Comparison of ENCODE assay signal across 7 mouse cellular contexts in genomic region chr11:4080219-4080618, GRCm38 (mm10). TPM values are rescaled to one million over a fixed set of nuclear protein-coding genes. Genes with fewer than 3 reads are reported as not detected.
DNase-seq lines count a peak whose midpoint lies in the region; ATAC-seq lines count a peak whose summit lies in the region.

No protein-coding gene starts in this region.

- no peaks in the 10 kb centered on the region for H3K27me3 ChIP-seq in midbrain, embryonic 11.5 days (ENCODE audit: control insufficient read depth, insufficient read depth, low read length)
- H3K27me3 ChIP-seq in midbrain, embryonic 15.5 days (replicated peaks), result 0 out of 2 replicates have a peak, but pooled peaks cover 4% of the 10 kb centered on the region
- no peaks in the 10 kb centered on the region for H3K27me3 ChIP-seq in intestine, embryonic 15.5 days (replicated peaks)
- no peaks in the 10 kb centered on the region for H3K27me3 ChIP-seq in liver, embryonic 13.5 days

- ATAC-seq in midbrain, embryonic 11.5 days (ENCODE audit: low FRiP score), result no peak
- ATAC-seq in midbrain, embryonic 15.5 days (replicated peaks), result no peak
- ATAC-seq in intestine, embryonic 15.5 days, result peak; percentile 39; the same call in 1 of the 2 replicates
- ATAC-seq in liver, embryonic 13.5 days (ENCODE audit: low read depth), result no peak

- H3K4me2 ChIP-seq in midbrain, embryonic 11.5 days, result no peak overlapping the region
- H3K4me2 ChIP-seq in midbrain, embryonic 15.5 days, result no peak overlapping the region
- no peak overlapping the region for H3K4me2 ChIP-seq in intestine, embryonic 15.5 days (replicated peaks)
- no peak overlapping the region for H3K4me2 ChIP-seq in liver, embryonic 13.5 days

- H3K9ac ChIP-seq in midbrain, embryonic 11.5 days (ENCODE audit: low read length), result no peak overlapping the region
- no peak overlapping the region for H3K9ac ChIP-seq in midbrain, embryonic 15.5 days
- no peak overlapping the region for H3K9ac ChIP-seq in intestine, embryonic 15.5 days
- H3K9ac ChIP-seq in liver, embryonic 13.5 days, result no peak overlapping the region

- no peak overlapping the region for H3K27ac ChIP-seq in midbrain, embryonic 11.5 days (ENCODE audit: low read depth, low read length)
- no peak overlapping the region for H3K27ac ChIP-seq in midbrain, embryonic 15.5 days
- no peak overlapping the region for H3K27ac ChIP-seq in intestine, embryonic 15.5 days
- H3K27ac ChIP-seq in liver, embryonic 13.5 days, result no peak overlapping the region

- H3K9me3 ChIP-seq in midbrain, embryonic 11.5 days (ENCODE audit: control insufficient read depth, low read length), result no peaks in the 10 kb centered on the region
- H3K9me3 ChIP-seq in midbrain, embryonic 15.5 days, result no peaks in the 10 kb centered on the region
- no peaks in the 10 kb centered on the region for H3K9me3 ChIP-seq in intestine, embryonic 15.5 days
- no peaks in the 10 kb centered on the region for H3K9me3 ChIP-seq in liver, embryonic 13.5 days (replicated peaks)

- peak; percentile 91 for DNase-seq in midbrain, embryonic 11.5 days (ENCODE audit: low spot score, missing footprints)
- DNase-seq in R1 (ENCODE audit: low read depth, low spot score), result peak; percentile 80
- peak; percentile 30 for DNase-seq in cerebellum, adult 9-11 months
- DNase-seq in liver, embryonic 13.5 days, result peak; percentile 22
- DNase-seq in retina, postnatal 7 days (ENCODE audit: low read depth, low spot score), result peak; percentile 59

- 20% methylated on average over 4 of the region's 4 CpGs for WGBS in midbrain, embryonic 11.5 days
- WGBS in midbrain, embryonic 15.5 days, result 19% methylated on average over 4 of the region's 4 CpGs
- 4% methylated on average over 4 of the region's 4 CpGs for WGBS in intestine, embryonic 15.5 days
- WGBS in liver, embryonic 13.5 days (ENCODE audit: insufficient replicate concordance), result 5% methylated on average over 4 of the region's 4 CpGs

- no peak overlapping the region for H3K4me3 ChIP-seq in midbrain, embryonic 11.5 days (ENCODE audit: low read depth, low read length)
- no peak overlapping the region for H3K4me3 ChIP-seq in midbrain, embryonic 15.5 days
- H3K4me3 ChIP-seq in intestine, embryonic 15.5 days (replicated peaks), result no peak overlapping the region
- H3K4me3 ChIP-seq in liver, embryonic 13.5 days (replicated peaks), result no peak overlapping the region

- no peaks in the 10 kb centered on the region for H3K36me3 ChIP-seq in midbrain, embryonic 11.5 days (ENCODE audit: control insufficient read depth, insufficient read depth, low read length)
- H3K36me3 ChIP-seq in midbrain, embryonic 15.5 days (replicated peaks), result no peaks in the 10 kb centered on the region
- no peaks in the 10 kb centered on the region for H3K36me3 ChIP-seq in intestine, embryonic 15.5 days
- H3K36me3 ChIP-seq in liver, embryonic 13.5 days, result no peaks in the 10 kb centered on the region

- H3K4me1 ChIP-seq in midbrain, embryonic 11.5 days (ENCODE audit: control insufficient read depth, insufficient read depth, low read length), result no peaks in the 10 kb centered on the region
- no peaks in the 10 kb centered on the region for H3K4me1 ChIP-seq in midbrain, embryonic 15.5 days
- no peaks in the 10 kb centered on the region for H3K4me1 ChIP-seq in intestine, embryonic 15.5 days (replicated peaks)
- no peaks in the 10 kb centered on the region for H3K4me1 ChIP-seq in liver, embryonic 13.5 days (replicated peaks)

RNA-seq across cellular contexts. Expression of gene Mtfp1, which starts 15.0 kb away (rescaled TPM):
- 5.7 TPM in 2 replicates for polyA plus RNA-seq in midbrain, embryonic 11.5 days (2014; fragmentation: Nextera tagmentation; extraction: Ambion mirVana)
- polyA plus RNA-seq in midbrain, embryonic 15.5 days (2015; fragmentation: Nextera tagmentation; extraction: Ambion mirVana), result 9.3 and 12.8 TPM in 2 replicates
- polyA plus RNA-seq in intestine, embryonic 15.5 days (2015; fragmentation: Nextera tagmentation; extraction: Ambion mirVana), result 32.2 and 37.0 TPM in 2 replicates
- polyA plus RNA-seq in liver, embryonic 13.5 days (2015; fragmentation: Nextera tagmentation; extraction: Ambion mirVana), result 32.2 and 33.9 TPM in 2 replicates

RNA-seq across cellular contexts. Expression of gene Sec14l3, which starts 15.6 kb away (rescaled TPM):
- polyA plus RNA-seq in midbrain, embryonic 11.5 days (2014; fragmentation: Nextera tagmentation; extraction: Ambion mirVana), result not detected in 2 replicates
- polyA plus RNA-seq in midbrain, embryonic 15.5 days (2015; fragmentation: Nextera tagmentation; extraction: Ambion mirVana), result 1.3 and 1.4 TPM in 2 replicates
- polyA plus RNA-seq in intestine, embryonic 15.5 days (2015; fragmentation: Nextera tagmentation; extraction: Ambion mirVana), result not detected in 2 replicates
- polyA plus RNA-seq in liver, embryonic 13.5 days (2015; fragmentation: Nextera tagmentation; extraction: Ambion mirVana), result not detected in 2 replicates

RNA-seq across cellular contexts. Expression of gene Sec14l2, which starts 43.0 kb away (rescaled TPM):
- polyA plus RNA-seq in midbrain, embryonic 11.5 days (2014; fragmentation: Nextera tagmentation; extraction: Ambion mirVana), result 1.9 TPM in 2 replicates
- 4.0 TPM in 2 replicates for polyA plus RNA-seq in midbrain, embryonic 15.5 days (2015; fragmentation: Nextera tagmentation; extraction: Ambion mirVana)
- 1.4 and 1.7 TPM in 2 replicates for polyA plus RNA-seq in intestine, embryonic 15.5 days (2015; fragmentation: Nextera tagmentation; extraction: Ambion mirVana)
- polyA plus RNA-seq in liver, embryonic 13.5 days (2015; fragmentation: Nextera tagmentation; extraction: Ambion mirVana), result 5.8 and 7.0 TPM in 2 replicates

RNA-seq across cellular contexts. Expression of gene Sec14l4, which starts 49.0 kb away (rescaled TPM):
- polyA plus RNA-seq in midbrain, embryonic 11.5 days (2014; fragmentation: Nextera tagmentation; extraction: Ambion mirVana), result not detected in 2 replicates
- not detected in 2 replicates for polyA plus RNA-seq in midbrain, embryonic 15.5 days (2015; fragmentation: Nextera tagmentation; extraction: Ambion mirVana)
- 0.52 and 0.63 TPM in 2 replicates for polyA plus RNA-seq in intestine, embryonic 15.5 days (2015; fragmentation: Nextera tagmentation; extraction: Ambion mirVana)
- polyA plus RNA-seq in liver, embryonic 13.5 days (2015; fragmentation: Nextera tagmentation; extraction: Ambion mirVana), result 0.96 and 1.2 TPM in 2 replicates

RNA-seq across cellular contexts. Expression of gene Rnf215, which starts 54.8 kb away (rescaled TPM):
- 23.5 and 26.7 TPM in 2 replicates for polyA plus RNA-seq in midbrain, embryonic 11.5 days (2014; fragmentation: Nextera tagmentation; extraction: Ambion mirVana)
- 55.3 and 55.4 TPM in 2 replicates for polyA plus RNA-seq in midbrain, embryonic 15.5 days (2015; fragmentation: Nextera tagmentation; extraction: Ambion mirVana)
- 20.2 and 21.8 TPM in 2 replicates for polyA plus RNA-seq in intestine, embryonic 15.5 days (2015; fragmentation: Nextera tagmentation; extraction: Ambion mirVana)
- polyA plus RNA-seq in liver, embryonic 13.5 days (2015; fragmentation: Nextera tagmentation; extraction: Ambion mirVana), result 5.6 and 6.1 TPM in 2 replicates

Comparison
In these comparisons a context has a peak if more than half of its experiments do, and no peak if none do; other contexts are left out.
1. DNase-seq: peak in every context shown above with its lines; median percentile 91 in midbrain, embryonic 11.5 days; 80 in R1; 59 in retina, postnatal 7 days; 30 in cerebellum, adult 9-11 months; 22 in liver, embryonic 13.5 days.